In the genomic region with DNA sequence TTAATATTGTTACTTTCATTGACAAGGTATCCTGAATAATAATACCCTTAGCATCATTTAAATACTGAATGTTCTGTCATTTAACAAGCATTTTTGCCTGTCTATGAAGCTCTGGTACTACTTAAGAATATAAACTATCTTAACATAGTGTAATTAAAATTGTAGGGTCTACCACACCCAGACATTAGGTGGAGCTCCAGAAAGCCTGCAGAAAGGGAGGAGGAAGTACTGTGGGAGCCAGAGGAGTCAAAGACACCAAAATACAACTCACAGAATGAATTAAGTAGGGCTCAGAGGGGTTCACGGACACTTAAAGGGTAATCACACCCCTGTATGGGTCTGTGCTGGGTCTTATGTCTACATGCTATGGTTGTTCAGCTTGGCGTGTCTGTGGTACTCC, we compare ENCODE assay signal across 27 mouse cellular contexts.
"Had no signal": no experiment of that assay in that cellular context is flagged by ENCODE, and none has a peak within 500 bp of the region (broad histone marks: within the 10 kb centered on the region; RNA-seq: fewer than 3 reads in every experiment).

No protein-coding gene starts in this region.

- H3K4me3 ChIP-seq: heart, adult 2 months; heart, embryonic 13.5 days; heart, embryonic 15.5 days; hindbrain, embryonic 13.5 days; hindbrain, embryonic 15.5 days; kidney, embryonic 15.5 days; limb, embryonic 13.5 days; limb, embryonic 15.5 days; liver, embryonic 12.5 days had no signal

- H3K9me3 ChIP-seq: heart, embryonic 13.5 days; heart, embryonic 15.5 days; hindbrain, embryonic 13.5 days; hindbrain, embryonic 15.5 days; kidney, embryonic 15.5 days; limb, embryonic 13.5 days; limb, embryonic 15.5 days; liver, embryonic 12.5 days had no signal

- H3K27me3 ChIP-seq: heart, embryonic 13.5 days; heart, embryonic 15.5 days; hindbrain, embryonic 13.5 days; hindbrain, embryonic 15.5 days; kidney, embryonic 15.5 days; limb, embryonic 13.5 days; limb, embryonic 15.5 days; liver, embryonic 12.5 days had no signal

- DNase-seq: gastrocnemius, postnatal 14 days; gastrocnemius, postnatal 36 days; heart, adult 11 months; heart, adult 2 months; heart, postnatal 14 days; heart, postnatal 36 days; kidney, adult 11 months; kidney, adult 2 months; kidney, adult 9 months; kidney, postnatal 14 days; kidney, postnatal 36 days; layer of hippocampus, adult 9-11 months; layer of hippocampus, postnatal 36 days; left cerebral cortex, postnatal 4 days had no signal

- H3K9ac ChIP-seq: heart, embryonic 13.5 days; heart, embryonic 15.5 days; hindbrain, embryonic 13.5 days; hindbrain, embryonic 15.5 days; kidney, embryonic 15.5 days; limb, embryonic 13.5 days; limb, embryonic 15.5 days; liver, embryonic 12.5 days; liver, embryonic 14.5 days had no signal

- H3K4me2 ChIP-seq: heart, embryonic 11.5 days; heart, embryonic 13.5 days; heart, embryonic 15.5 days; hindbrain, embryonic 13.5 days; hindbrain, embryonic 15.5 days; kidney, embryonic 15.5 days; limb, embryonic 13.5 days; limb, embryonic 15.5 days; liver, embryonic 12.5 days had no signal

- ATAC-seq: hindbrain, postnatal 0 days; intestine, embryonic 16.5 days; liver, embryonic 12.5 days had no signal

- H3K27ac ChIP-seq: heart, adult 2 months; heart, embryonic 13.5 days; heart, embryonic 15.5 days; hindbrain, embryonic 13.5 days; hindbrain, embryonic 15.5 days; hindbrain, postnatal 0 days; kidney, embryonic 15.5 days; kidney, postnatal 0 days; limb, embryonic 13.5 days; limb, embryonic 15.5 days; liver, embryonic 12.5 days; liver, embryonic 14.5 days had no signal

- H3K4me1 ChIP-seq: heart, embryonic 13.5 days; heart, embryonic 15.5 days; hindbrain, embryonic 13.5 days; hindbrain, embryonic 15.5 days; kidney, embryonic 15.5 days; limb, embryonic 13.5 days; limb, embryonic 15.5 days; liver, embryonic 12.5 days had no signal
